Mouse (Mus musculus) erythroblast, adult 5-6 weeks (primary cell): ENCODE measurements at regions not wholly inside any gene's neighbourhood (a gene's known extent, or its start where the extent isn't known, plus 50 kb on each side); places are given as distances from the start of the nearest gene placed in this dataset.

ENCODE experiments used
- ATAC-seq: replicated peaks from 2 replicates; pipeline ENCODE4 v1.8.0; 2016; ENCODE audit warnings: moderate number of reproducible peaks, mild to moderate bottlenecking, moderate TSS enrichment, inconsistent platforms; ENCODE audit not compliant: poor library complexity, low FRiP score, severe bottlenecking

GRCm38 (mm10) chr9:122687170-122687569, 60.0 kb upstream of the Topaz1 start:
- no peak for ATAC-seq

DNA sequence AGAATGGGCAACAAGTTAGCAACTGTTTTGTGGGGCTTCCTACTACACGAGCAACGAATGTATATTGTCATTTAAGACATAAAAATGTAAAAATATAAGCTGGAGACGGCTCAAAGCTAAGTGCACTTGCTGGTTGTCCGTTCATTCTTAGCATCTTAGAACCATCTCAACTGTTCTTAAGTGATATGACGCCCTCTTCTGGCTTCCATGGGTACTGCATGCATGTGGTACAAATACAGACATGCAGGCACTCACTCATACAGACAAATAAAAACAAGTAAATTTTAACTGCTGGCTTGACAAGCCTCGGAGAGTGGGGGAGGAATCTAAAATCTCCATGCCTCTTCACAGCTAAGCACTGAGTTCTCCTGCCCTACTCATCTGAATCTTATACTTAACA, 55.3 kb upstream of the Topaz1 start:
- ATAC-seq: no peak

- ATAC-seq: no peak
These were observed 51.4 kb upstream of the Topaz1 start for GRCm38 (mm10) chr9:122695724-122696123.
